Mouse (Mus musculus): Measurements from ENCODE around the gene Siah1b.

The Siah1b gene

DNA sequence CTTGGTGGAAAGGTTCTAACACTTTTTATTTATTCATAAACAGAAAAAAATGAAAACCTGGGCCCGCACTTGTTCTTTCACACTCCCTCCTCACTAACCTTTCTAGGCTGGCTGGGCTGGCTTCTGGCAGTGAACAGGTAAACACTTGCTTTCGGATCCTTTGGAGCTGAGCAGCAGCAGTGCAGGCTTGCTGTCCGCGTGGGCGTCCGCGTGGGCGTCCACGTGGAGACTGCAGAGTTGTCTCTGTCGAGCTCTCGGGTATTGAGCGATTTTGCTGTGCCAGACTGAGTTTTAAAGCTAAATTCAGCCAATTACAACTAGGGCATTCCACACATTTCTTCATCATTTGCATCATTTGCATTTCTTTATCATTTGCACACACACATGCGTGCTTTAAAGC is 34.2 kb downstream of the Siah1b start:
- in situ Hi-C loops (cut with MboI; ENCODE audit: low pct_unique_long_range_greater_than_20kb in 1 of 2, low sequenced_read_pairs in 2 of 2, unreplicated experiment in 1 of 2): no loop called here

DNA sequence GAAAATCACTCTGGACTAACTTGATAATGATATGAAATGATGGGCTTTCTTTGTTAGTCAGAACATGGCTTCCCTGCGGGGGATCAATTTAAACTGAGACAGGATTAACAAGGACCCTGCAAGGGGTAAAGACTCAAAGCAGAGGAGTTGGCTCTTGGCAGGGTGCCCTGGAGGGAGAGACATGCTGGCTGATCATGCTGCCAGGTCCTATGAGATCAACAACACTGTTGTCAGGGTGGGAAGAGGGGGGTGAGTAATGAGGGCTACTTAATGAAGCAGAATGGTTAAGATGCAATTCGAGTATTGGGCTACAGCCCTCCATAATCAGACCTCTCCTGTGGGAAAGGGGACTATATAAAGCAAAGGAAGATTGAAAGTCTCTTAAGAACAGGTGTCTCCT is 37.4 kb downstream of the Siah1b start:
- in situ Hi-C loops (cut with MboI; ENCODE audit: low pct_unique_long_range_greater_than_20kb in 1 of 2, low sequenced_read_pairs in 2 of 2, unreplicated experiment in 1 of 2): no loop called here

DNA sequence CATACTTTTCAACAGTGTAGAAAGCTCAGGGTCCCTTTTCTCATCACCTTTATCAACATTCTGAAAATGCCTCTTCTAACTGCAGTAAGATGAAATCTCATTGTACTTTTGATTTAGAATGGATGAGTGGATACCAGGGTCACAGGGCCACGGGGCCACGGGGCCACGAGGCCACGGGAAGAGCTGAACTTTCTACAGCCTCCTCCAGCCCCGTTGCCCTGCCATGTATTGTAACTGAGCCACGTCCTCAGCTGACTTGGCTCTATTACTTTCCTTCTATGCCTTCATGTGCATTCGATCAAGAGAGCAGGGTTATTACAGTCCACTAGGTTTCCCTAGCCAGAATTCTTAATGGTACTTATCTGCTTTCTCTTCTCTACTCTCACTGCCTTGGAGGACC is 40.4 kb downstream of the Siah1b start:
- in situ Hi-C loops (cut with MboI; ENCODE audit: low pct_unique_long_range_greater_than_20kb in 1 of 2, low sequenced_read_pairs in 2 of 2, unreplicated experiment in 1 of 2): no loop called here

DNA sequence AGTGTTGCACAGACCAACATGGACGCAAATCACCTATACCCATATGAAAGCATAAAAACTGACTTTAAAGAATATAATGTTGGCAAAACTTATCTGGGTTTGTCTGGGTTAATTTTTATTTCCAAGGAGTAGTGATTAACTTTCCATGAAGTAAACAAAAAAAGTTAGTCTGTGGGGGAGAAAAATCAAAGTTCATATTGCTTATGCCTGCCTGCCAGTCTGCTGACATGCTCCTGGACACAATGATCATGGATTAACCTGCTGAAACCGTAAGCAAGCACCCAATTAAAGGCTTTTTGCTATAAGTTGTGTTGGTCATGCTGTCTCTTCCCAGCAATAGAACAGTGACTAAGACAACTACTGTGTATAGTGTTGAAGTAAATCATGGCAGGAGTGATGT is 40.9 kb downstream of the Siah1b start:
- in situ Hi-C loops (cut with MboI; ENCODE audit: low pct_unique_long_range_greater_than_20kb in 1 of 2, low sequenced_read_pairs in 2 of 2, unreplicated experiment in 1 of 2): no loop called here

DNA sequence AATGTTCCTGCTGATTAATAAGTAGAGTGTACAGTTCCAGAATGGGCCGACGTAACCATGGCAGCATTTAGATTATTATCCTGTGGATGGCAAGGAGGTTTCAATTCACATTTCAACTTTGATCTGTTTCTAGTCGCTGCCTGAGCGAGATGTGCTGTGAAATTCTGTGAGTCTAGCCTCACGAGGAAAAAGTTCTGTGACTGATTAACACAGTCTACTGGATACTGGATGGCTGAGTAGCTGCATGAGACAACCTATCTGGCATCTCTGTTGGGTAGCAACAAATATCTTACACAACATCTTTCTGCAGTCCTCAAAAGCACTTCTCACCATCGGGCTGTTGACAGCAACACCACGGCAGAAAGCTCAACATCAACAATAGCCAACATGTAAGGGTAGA is 43.8 kb downstream of the Siah1b start:
- in situ Hi-C loops (cut with MboI; ENCODE audit: low pct_unique_long_range_greater_than_20kb in 1 of 2, low sequenced_read_pairs in 2 of 2, unreplicated experiment in 1 of 2): no loop called here

DNA sequence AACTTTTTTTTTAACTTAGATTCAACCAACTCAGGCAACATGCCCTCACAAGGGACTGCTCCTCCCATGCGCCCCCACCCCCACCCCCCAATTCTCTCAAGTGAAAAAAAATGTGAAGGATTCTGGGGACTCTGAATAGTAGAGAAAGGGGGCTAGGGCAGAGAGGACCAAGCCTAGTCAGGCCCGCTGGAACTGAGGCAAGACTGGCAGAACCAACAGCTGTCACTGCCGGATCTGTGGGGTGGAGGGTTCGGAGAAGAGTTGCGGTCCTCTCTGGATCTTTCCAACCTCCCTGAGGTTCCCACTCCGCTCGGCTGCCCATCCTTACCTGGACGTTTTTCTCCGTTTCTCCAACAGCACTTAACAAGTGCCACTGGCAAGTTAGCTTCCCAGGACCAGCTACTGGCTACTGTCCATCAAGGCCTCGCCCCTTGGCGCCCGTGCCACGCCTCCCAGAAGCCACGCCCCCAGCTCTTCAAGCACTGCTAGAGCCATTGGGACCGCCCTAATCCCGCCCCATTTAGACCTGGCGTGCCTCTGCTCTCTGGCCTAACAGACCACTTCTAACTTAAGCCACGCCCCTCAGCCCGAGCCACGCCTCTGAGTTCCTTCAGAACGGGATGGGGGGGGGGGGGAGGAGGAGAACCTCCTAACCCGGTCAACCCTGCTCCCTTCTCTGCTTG is 48.5 kb downstream of the Siah1b start, which contains the start of gene Car5b:
TSS of gene Car5b (minus strand) at position 391 of the 683 bp plus-strand sequence.
- in situ Hi-C loops (cut with MboI; ENCODE audit: low pct_unique_long_range_greater_than_20kb in 1 of 2, low sequenced_read_pairs in 2 of 2, unreplicated experiment in 1 of 2): no loop called here
